Mouse (Mus musculus) CD8-positive naive resting alpha-beta T cell, adult 2 months (primary cell): ENCODE results near the gene Pklr.

Experiments used
- DNase-seq, 2 experiments: peaks; one replicate each; pipeline ENCODE4 v3.0.0; 2022; ENCODE audit warnings: low read depth in 2 of 2, low spot score in 2 of 2

Pklr gene

GRCm38 (mm10) chr3:89193351-89193750 is 57.4 kb downstream of the Pklr start:
- DNase-seq: no peak

GRCm38 (mm10) chr3:89193853-89194252 is 57.9 kb downstream of the Pklr start:
- DNase-seq: peak; percentile 53 to 77
